Mouse (Mus musculus) ES-E14 (cell line): ENCODE measurements around the gene Gstp2.

Experiments
- CHD2 ChIP-seq: IDR thresholded peaks from 2 replicates; pipeline ENCODE4 v1.6.1; 2014; ENCODE audit warnings: mild to moderate bottlenecking, low read depth, low read length, inconsistent platforms
- MAFK ChIP-seq: IDR thresholded peaks from 2 replicates; pipeline ENCODE4 v1.6.1; 2014; ENCODE audit warnings: mild to moderate bottlenecking, low read depth, low read length, inconsistent platforms; ENCODE audit not compliant: insufficient read depth

- no peak for TF ChIP-seq CHD2
- TF ChIP-seq MAFK: no peak
These were observed 40.7 kb downstream of the Gstp2 start for GRCm38 (mm10) chr19:4005091-4005490.
